Mouse (Mus musculus) heart, postnatal 0 days (tissue): ENCODE results near the gene Adcy1.

Source experiments
- CTCF ChIP-seq: IDR thresholded peaks from 2 replicates; pipeline ENCODE4 v1.5.1; 2016; ENCODE audit warnings: antibody characterized with exemption, control low read depth, low read depth
- EP300 ChIP-seq: IDR thresholded peaks from 2 replicates; pipeline ENCODE4 v1.6.1; 2016; ENCODE audit warnings: antibody characterized with exemption, low read depth

GRCm38 (mm10) chr11:7197491-7197941 is 134.2 kb downstream of the Adcy1 start, which contains the start of gene Igfbp1:
- no peak for TF ChIP-seq CTCF
- no peak for TF ChIP-seq EP300
